Mouse (Mus musculus): ENCODE results near the gene Tnfrsf17. TPM values are rescaled to one million over a fixed set of nuclear protein-coding genes. Genes with fewer than 3 reads are reported as not detected.

Gene Tnfrsf17
- total and polyA plus RNA-seq, 3 experiments = 0.17 to 0.42 TPM; not detected in 1

DNA sequence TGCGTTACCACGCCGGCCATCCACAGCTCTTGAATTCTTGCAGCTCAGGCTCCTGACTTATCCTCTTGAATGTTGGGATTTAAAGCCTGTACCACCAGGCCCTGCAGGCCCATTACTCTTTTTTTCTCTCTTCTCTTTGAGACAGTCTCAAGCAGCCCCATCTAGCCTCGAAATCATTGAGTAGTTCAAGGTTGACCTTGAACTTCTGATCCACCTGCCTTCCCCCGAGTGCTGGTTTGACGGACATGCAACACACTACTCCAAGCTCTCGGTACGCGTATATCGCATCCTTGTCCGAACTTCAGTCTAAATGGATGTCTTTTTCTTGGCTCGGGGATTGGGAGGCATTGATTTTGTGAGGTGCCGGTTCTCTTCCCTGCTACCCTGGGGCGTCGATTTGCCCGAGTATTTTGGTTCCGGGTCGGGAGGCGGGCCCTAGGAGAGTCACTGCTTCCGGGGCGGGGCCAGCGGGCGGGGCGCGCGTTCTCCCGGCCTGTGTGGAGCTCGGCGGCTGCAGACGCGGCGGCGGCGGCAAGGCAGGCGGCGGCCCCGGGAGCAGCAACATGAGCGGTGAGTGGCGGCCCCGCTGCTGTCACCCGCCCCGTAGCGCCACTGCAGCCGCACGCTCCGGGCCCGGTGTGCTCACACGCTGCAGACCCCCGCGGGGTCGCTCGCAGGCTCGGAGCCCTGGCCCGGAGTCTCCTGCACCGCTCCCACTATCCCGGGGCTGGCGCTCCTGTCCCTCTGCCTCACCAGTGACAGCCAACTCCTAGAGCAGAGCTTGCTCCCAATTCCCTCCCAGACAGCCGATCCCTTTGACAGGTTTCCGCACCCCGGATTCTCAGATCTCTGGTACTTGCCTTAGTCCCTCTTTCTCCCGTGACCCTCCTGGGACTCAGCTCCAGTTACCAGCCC is 9.1 kb downstream of the Tnfrsf17 start, which contains the start of gene Snx29 (continued):
- TF ChIP-seq JUND (conservative IDR thresholded peaks at IDR 0.05; ENCODE audit: low read depth, low read length) = no peak

- peak overlapping the region; percentile 68 for H3K9ac ChIP-seq (ENCODE audit: insufficient read depth, low read depth)
- peak overlapping the region; percentile 87 for H3K4me2 ChIP-seq (ENCODE audit: insufficient read depth, low read depth, poor library complexity, severe bottlenecking)
- peaks cover 0 to 2% of the 10 kb centered on the region in 2 experiments for H3K36me3 ChIP-seq (replicated peaks in 1 of 2; ENCODE audit: control insufficient read depth in 1 of 2, insufficient read depth in 1 of 2, low read length in 1 of 2)
- H3K27me3 ChIP-seq (replicated peaks) = no peaks in the 10 kb centered on the region
- no peaks in the 10 kb centered on the region for H3K9me3 ChIP-seq (replicated peaks; ENCODE audit: low read length)
- peak overlapping the region; percentile 61 to 85 (median 78) for H3K4me3 ChIP-seq (replicated peaks in 1 of 3; ENCODE audit: low read depth in 2 of 3, low read length in 2 of 3, poor library complexity in 1 of 3)
- no peak for DNase-seq (ENCODE audit: extremely low read depth)
- TF ChIP-seq SMC3 (IDR thresholded peaks at IDR 0.05; ENCODE audit: low read depth, low read length) (no peak), NELFE (IDR thresholded peaks at IDR 0.05; ENCODE audit: low read depth, low read length) (no peak), USF2 (conservative IDR thresholded peaks at IDR 0.05; ENCODE audit: low read depth, low read length) (no peak), CHD2 (IDR thresholded peaks at IDR 0.05; ENCODE audit: low read length) (no peak), NRF1 (IDR thresholded peaks at IDR 0.05; ENCODE audit: low read depth, low read length) (no peak), POLR2A (IDR thresholded peaks at IDR 0.05; ENCODE audit: low read depth, low read length) (no peak), KAT2A (IDR thresholded peaks at IDR 0.05; ENCODE audit: insufficient replicate concordance, low read length) (no peak), ETS1 (conservative IDR thresholded peaks at IDR 0.05; ENCODE audit: low read depth, low read length) (no peak), E2F4 (IDR thresholded peaks at IDR 0.05; ENCODE audit: insufficient replicate concordance, low read depth, low read length) (no peak), TBP (conservative IDR thresholded peaks at IDR 0.05; ENCODE audit: low read depth, low read length) (no peak), RCOR1 (conservative IDR thresholded peaks at IDR 0.05; ENCODE audit: low read depth, low read length) (no peak), ZMIZ1 (IDR thresholded peaks at IDR 0.05; ENCODE audit: low read depth, low read length) (no peak)
- peaks cover 3 to 24% of the 10 kb centered on the region in 2 experiments; a peak in 3 of 4 replicates for H3K4me1 ChIP-seq (ENCODE audit: control insufficient read depth in 1 of 2, insufficient read depth in 2 of 2)
- dilution Hi-C loops (cut with MboI; ENCODE audit: extremely low pct_ligation_motif_present, extremely low pct_unique_long_range_greater_than_20kb, low sequenced_read_pairs) = no loop called here
- no peaks in the 10 kb centered on the region for H3K79me2 ChIP-seq (replicated peaks; ENCODE audit: control insufficient read depth, extremely low read depth, insufficient read depth, poor library complexity, severe bottlenecking)
- in situ Hi-C loops (cut with MboI; ENCODE audit: low pct_ligation_motif_present, low pct_unique_long_range_greater_than_20kb, low sequenced_read_pairs) = no loop called here
- H3K27ac ChIP-seq (ENCODE audit: insufficient read depth, low read depth) = no peak overlapping the region
Measured at GRCm38 (mm10) chr16:11323324-11324051, 9.9 kb downstream of the Tnfrsf17 start.

GRCm38 (mm10) chr16:11330081-11330800 is 16.6 kb downstream of the Tnfrsf17 start:
- peaks cover 6% of the 10 kb centered on the region for H3K9me3 ChIP-seq (replicated peaks; ENCODE audit: low read length)
- in situ Hi-C loops (cut with MboI; ENCODE audit: low pct_ligation_motif_present, low pct_unique_long_range_greater_than_20kb, low sequenced_read_pairs) (no loop called here), dilution Hi-C loops (cut with MboI; ENCODE audit: extremely low pct_ligation_motif_present, extremely low pct_unique_long_range_greater_than_20kb, low sequenced_read_pairs) (no loop called here)
- peaks cover 3 to 7% of the 10 kb centered on the region in 2 experiments; a peak in 3 of 4 replicates for H3K4me1 ChIP-seq (ENCODE audit: control insufficient read depth in 1 of 2, insufficient read depth in 2 of 2)
- H3K4me3 ChIP-seq (replicated peaks in 1 of 3; ENCODE audit: low read depth in 2 of 3, low read length in 2 of 3, poor library complexity in 1 of 3) = no peak overlapping the region
- TF ChIP-seq TCF12 (IDR thresholded peaks at IDR 0.05; ENCODE audit: low read depth, low read length) (no peak), SIN3A (IDR thresholded peaks at IDR 0.05; ENCODE audit: low read length) (no peak), MXI1 (IDR thresholded peaks at IDR 0.05; ENCODE audit: low read depth, low read length) (no peak), PAX5 (IDR thresholded peaks at IDR 0.05; ENCODE audit: low read length) (no peak), MAX (IDR thresholded peaks at IDR 0.05; ENCODE audit: low read length) (no peak), CTCF (conservative IDR thresholded peaks at IDR 0.05 in 1 of 2, IDR thresholded peaks at IDR 0.05 in 1 of 2; ENCODE audit: low read depth in 2 of 2, low read length in 2 of 2) (no peak), MAFK (IDR thresholded peaks at IDR 0.05; ENCODE audit: insufficient replicate concordance, low read length) (no peak), POLR2A (IDR thresholded peaks at IDR 0.05; ENCODE audit: low read depth, low read length) (no peak), GABPA (IDR thresholded peaks at IDR 0.05; ENCODE audit: insufficient replicate concordance, low read depth, low read length) (no peak), RAD21 (IDR thresholded peaks at IDR 0.05; ENCODE audit: low read depth, low read length) (no peak), JUN (IDR thresholded peaks at IDR 0.05; ENCODE audit: insufficient read depth, low read depth, low read length) (no peak), KAT2A (IDR thresholded peaks at IDR 0.05; ENCODE audit: insufficient replicate concordance, low read length) (no peak), UBTF (IDR thresholded peaks at IDR 0.05; ENCODE audit: low read depth, low read length) (no peak), HCFC1 (IDR thresholded peaks at IDR 0.05; ENCODE audit: low read depth, low read length) (no peak)
- no peaks in the 10 kb centered on the region for H3K79me2 ChIP-seq (replicated peaks; ENCODE audit: control insufficient read depth, extremely low read depth, insufficient read depth, poor library complexity, severe bottlenecking)
- no peak overlapping the region for H3K4me2 ChIP-seq (ENCODE audit: insufficient read depth, low read depth, poor library complexity, severe bottlenecking)
- no peak overlapping the region for H3K9ac ChIP-seq (ENCODE audit: insufficient read depth, low read depth)
- DNase-seq (ENCODE audit: extremely low read depth) = no peak
- H3K36me3 ChIP-seq (replicated peaks in 1 of 2; ENCODE audit: control insufficient read depth in 1 of 2, insufficient read depth in 1 of 2, low read length in 1 of 2) = no peaks in the 10 kb centered on the region
- no peaks in the 10 kb centered on the region for H3K27me3 ChIP-seq (replicated peaks)
- no peak overlapping the region for H3K27ac ChIP-seq (ENCODE audit: insufficient read depth, low read depth)

All from CH12.LX (cell line).